Comparison of ENCODE assay signal across 25 mouse cellular contexts in genomic region chr6:52439204-52439603, GRCm38 (mm10).
DNase-seq lines count a peak whose midpoint lies in the region; ATAC-seq and TF ChIP-seq lines count a peak whose summit lies in the region.
"Had no signal": no experiment of that assay in that cellular context is flagged by ENCODE, and none has a peak within 500 bp of the region (broad histone marks: within the 10 kb centered on the region; RNA-seq: fewer than 3 reads in every experiment).

No protein-coding gene starts in this region.

- no peak for TF ChIP-seq POLR2A in heart, adult 2 months (IDR thresholded peaks at IDR 0.05; ENCODE audit: insufficient read depth, low read depth, low read length)

- H3K9ac ChIP-seq in heart, adult 2 months (ENCODE audit: low read depth, low read length): no peak overlapping the region
- no peak overlapping the region for H3K9ac ChIP-seq in heart, embryonic 15.5 days
- H3K9ac ChIP-seq in heart, embryonic 12.5 days: no peak overlapping the region
- no peak overlapping the region for H3K9ac ChIP-seq in heart, postnatal 0 days (replicated peaks; ENCODE audit: low read depth, low read length)
- no peak overlapping the region for H3K9ac ChIP-seq in heart, embryonic 11.5 days (ENCODE audit: low read depth, low read length)
- H3K9ac ChIP-seq: embryonic facial prominence, embryonic 12.5 days; forebrain, embryonic 13.5 days had no signal

- no peaks in the 10 kb centered on the region for H3K9me3 ChIP-seq in heart, embryonic 15.5 days (replicated peaks)
- H3K9me3 ChIP-seq in heart, embryonic 12.5 days (replicated peaks): no peaks in the 10 kb centered on the region
- H3K9me3 ChIP-seq in heart, postnatal 0 days (replicated peaks; ENCODE audit: control insufficient read depth, low read length): no peaks in the 10 kb centered on the region
- no peaks in the 10 kb centered on the region for H3K9me3 ChIP-seq in heart, embryonic 11.5 days (replicated peaks; ENCODE audit: control insufficient read depth, low read length)
- H3K9me3 ChIP-seq: embryonic facial prominence, embryonic 10.5 days; embryonic facial prominence, embryonic 12.5 days; forebrain, embryonic 13.5 days; G1E had no signal

- no peaks in the 10 kb centered on the region for H3K79me2 ChIP-seq in heart, adult 2 months (replicated peaks; ENCODE audit: control insufficient read depth, insufficient read depth, low read length)

- H3K4me2 ChIP-seq in heart, embryonic 15.5 days: no peak overlapping the region
- no peak overlapping the region for H3K4me2 ChIP-seq in heart, embryonic 12.5 days
- H3K4me2 ChIP-seq in heart, postnatal 0 days (ENCODE audit: low read depth, low read length): no peak overlapping the region
- H3K4me2 ChIP-seq in heart, embryonic 11.5 days: no peak overlapping the region
- H3K4me2 ChIP-seq: embryonic facial prominence, embryonic 12.5 days; forebrain, embryonic 13.5 days had no signal

- H3K4me3 ChIP-seq in heart, adult 2 months: no peak overlapping the region
- no peak overlapping the region for H3K4me3 ChIP-seq in heart, embryonic 15.5 days
- H3K4me3 ChIP-seq in heart, embryonic 12.5 days: no peak overlapping the region
- H3K4me3 ChIP-seq in heart, postnatal 0 days (ENCODE audit: low read depth, low read length): no peak overlapping the region
- no peak overlapping the region for H3K4me3 ChIP-seq in heart, embryonic 11.5 days (ENCODE audit: low read depth, low read length)
- H3K4me3 ChIP-seq: embryonic facial prominence, embryonic 10.5 days; embryonic facial prominence, embryonic 12.5 days; forebrain, embryonic 13.5 days had no signal

- WGBS in heart, adult 2 months: 43% methylated on average over 7 of the region's 7 CpGs
- 41% methylated on average over 7 of the region's 7 CpGs for WGBS in heart, embryonic 15.5 days
- 29% methylated on average over 7 of the region's 7 CpGs for WGBS in heart, embryonic 12.5 days
- WGBS in heart, postnatal 0 days: 34% methylated on average over 7 of the region's 7 CpGs
- 39% methylated on average over 7 of the region's 7 CpGs for WGBS in heart, embryonic 11.5 days (ENCODE audit: insufficient replicate concordance)

- intact Hi-C loops in heart, postnatal 14 days (cut with DNase I): no loop called here
- intact Hi-C loops in heart, adult 2 months (cut with DNase I): no loop called here

- ATAC-seq in heart, embryonic 15.5 days (replicated peaks; ENCODE audit: insufficient number of reproducible peaks, insufficient read depth, low FRiP score, low read depth): peak; percentile 53; the same call in 1 of the 2 replicates
- no peak for ATAC-seq in heart, embryonic 12.5 days (ENCODE audit: insufficient number of reproducible peaks, low FRiP score)
- ATAC-seq in heart, postnatal 0 days (ENCODE audit: insufficient read depth, low read depth): peak; percentile 33; the same call in 1 of the 2 replicates
- no peak for ATAC-seq in heart, embryonic 11.5 days (replicated peaks; ENCODE audit: insufficient number of reproducible peaks, low FRiP score, low TSS enrichment)
- ATAC-seq: activated CD4-positive, CD25-positive, alpha-beta regulatory T cell, adult 4 months; CD4-positive, CD25-positive, alpha-beta regulatory T cell, adult 4 months; forebrain, embryonic 13.5 days; Patski had no signal

- H3K27ac ChIP-seq in heart, adult 2 months: no peak overlapping the region
- H3K27ac ChIP-seq in heart, embryonic 15.5 days: peak overlapping the region; percentile 64
- H3K27ac ChIP-seq in heart, embryonic 12.5 days (ENCODE audit: poor library complexity, severe bottlenecking): no peak overlapping the region
- peak overlapping the region; percentile 46; the same call in 1 of the 2 replicates for H3K27ac ChIP-seq in heart, postnatal 0 days (ENCODE audit: low read depth)
- H3K27ac ChIP-seq in heart, embryonic 11.5 days (ENCODE audit: low read depth, low read length): no peak overlapping the region
- H3K27ac ChIP-seq: embryonic facial prominence, embryonic 10.5 days; embryonic facial prominence, embryonic 12.5 days; forebrain, embryonic 13.5 days had no signal

- no peaks in the 10 kb centered on the region for H3K36me3 ChIP-seq in heart, adult 2 months (ENCODE audit: control insufficient read depth, insufficient read depth, low read length)
- no peaks in the 10 kb centered on the region for H3K36me3 ChIP-seq in heart, embryonic 15.5 days
- H3K36me3 ChIP-seq in heart, embryonic 12.5 days: no peaks in the 10 kb centered on the region
- H3K36me3 ChIP-seq in heart, postnatal 0 days (replicated peaks; ENCODE audit: control insufficient read depth, insufficient read depth, low read length): no peaks in the 10 kb centered on the region
- no peaks in the 10 kb centered on the region for H3K36me3 ChIP-seq in heart, embryonic 11.5 days (ENCODE audit: control insufficient read depth, insufficient read depth, low read length)
- H3K36me3 ChIP-seq: embryonic facial prominence, embryonic 10.5 days; embryonic facial prominence, embryonic 12.5 days; G1E had no signal

- TF ChIP-seq CTCF in heart, adult 2 months (IDR thresholded peaks at IDR 0.05): no peak
- no peak for TF ChIP-seq CTCF in heart, postnatal 0 days (IDR thresholded peaks at IDR 0.05; ENCODE audit: low read depth)

- H3K27me3 ChIP-seq in heart, adult 2 months (ENCODE audit: control insufficient read depth, insufficient read depth, low read length): no peaks in the 10 kb centered on the region
- H3K27me3 ChIP-seq in heart, embryonic 15.5 days: no peaks in the 10 kb centered on the region
- no peaks in the 10 kb centered on the region; the same call in 1 of the 2 replicates for H3K27me3 ChIP-seq in heart, embryonic 12.5 days (replicated peaks)
- H3K27me3 ChIP-seq in heart, postnatal 0 days (ENCODE audit: control insufficient read depth, insufficient read depth, low read length): no peaks in the 10 kb centered on the region
- no peaks in the 10 kb centered on the region for H3K27me3 ChIP-seq in heart, embryonic 11.5 days (ENCODE audit: control insufficient read depth, insufficient read depth, low read length)
- H3K27me3 ChIP-seq: CH12.LX; embryonic facial prominence, embryonic 12.5 days; forebrain, embryonic 13.5 days; Patski had no signal

- TF ChIP-seq EP300 in heart, adult 2 months (IDR thresholded peaks at IDR 0.05; ENCODE audit: insufficient read depth, low read depth, low read length): 0 out of 2 replicates have a peak, but pooled peaks have one; percentile 32
- TF ChIP-seq EP300 in heart, postnatal 0 days (IDR thresholded peaks at IDR 0.05; ENCODE audit: low read depth): no peak

- H3K4me1 ChIP-seq in heart, adult 2 months (ENCODE audit: control insufficient read depth, insufficient read depth, low read length): no peaks in the 10 kb centered on the region; the same call in 1 of the 2 replicates
- peaks cover 23% of the 10 kb centered on the region for H3K4me1 ChIP-seq in heart, embryonic 15.5 days (replicated peaks)
- H3K4me1 ChIP-seq in heart, embryonic 12.5 days (replicated peaks): peaks cover 23% of the 10 kb centered on the region
- peaks cover 14% of the 10 kb centered on the region; the same call in 1 of the 2 replicates for H3K4me1 ChIP-seq in heart, postnatal 0 days (ENCODE audit: control insufficient read depth, insufficient read depth)
- H3K4me1 ChIP-seq in heart, embryonic 11.5 days (ENCODE audit: control insufficient read depth, insufficient read depth, low read length): peaks cover 3% of the 10 kb centered on the region; the same call in 1 of the 2 replicates

- DNase-seq in heart, adult 11 months: peak; percentile 87
- DNase-seq in heart, postnatal 14 days: no peak
- no peak for DNase-seq in heart, adult 2 months
- no peak for DNase-seq in heart, postnatal 4 days
- peak; percentile 13 for DNase-seq in heart, postnatal 0 days (ENCODE audit: low spot score)
- DNase-seq: adrenal gland, adult 8-10 months; adrenal gland, postnatal 14 days; adrenal gland, postnatal 36 days; B cell, adult 2 months; cerebellum, adult 11-12 months; cerebellum, adult 2 months; cerebellum, adult 9-10 months; cerebellum, postnatal 10 days; cerebellum, postnatal 25 days had no signal

Comparison
In these comparisons a context has a peak if more than half of its experiments do, and no peak if none do; other contexts are left out.
1. DNase-seq: peak in heart, adult 11 months (single experiment) and heart, postnatal 0 days (single experiment); none in heart, postnatal 14 days (0 of 2), heart, adult 2 months (0 of 2) and heart, postnatal 4 days (single experiment).
2. H3K27ac ChIP-seq: peak in heart, embryonic 15.5 days (single experiment) and heart, postnatal 0 days (single experiment); none in heart, adult 2 months (single experiment), heart, embryonic 12.5 days (single experiment) and heart, embryonic 11.5 days (single experiment).
3. ATAC-seq: peak in heart, embryonic 15.5 days (single experiment) and heart, postnatal 0 days (single experiment); none in heart, embryonic 12.5 days (single experiment) and heart, embryonic 11.5 days (single experiment).